ENCODE assay signal across 9 mouse cellular contexts in genomic region chr9:32494891-32495642, GRCm38 (mm10). TPM values are rescaled to one million over a fixed set of nuclear protein-coding genes. Genes with fewer than 3 reads are reported as not detected.
DNase-seq lines count a peak whose midpoint lies in the region; ATAC-seq and TF ChIP-seq lines count a peak whose summit lies in the region.
"Had no signal": no experiment of that assay in that cellular context is flagged by ENCODE, and none has a peak within 500 bp of the region (broad histone marks: within the 10 kb centered on the region; RNA-seq: fewer than 3 reads in every experiment).

No protein-coding gene starts in this region.

- H3K27ac ChIP-seq in liver, embryonic 11.5 days (ENCODE audit: low read depth, low read length) = 0 out of 2 replicates have a peak overlapping the region, but pooled peaks have one; percentile 13
- no peak overlapping the region for H3K27ac ChIP-seq in liver, postnatal 0 days (ENCODE audit: low read depth)
- H3K27ac ChIP-seq in MEL (ENCODE audit: control insufficient read depth, low read depth, low read length) = peak overlapping the region; percentile 63
- H3K27ac ChIP-seq in brown adipose tissue, adult 24 weeks (replicated peaks; ENCODE audit: low read depth, low read length) = peak overlapping the region; percentile 46; the same call in 1 of the 2 replicates
- peak overlapping the region; percentile 71 for H3K27ac ChIP-seq in limb, embryonic 14.5 days (replicated peaks; ENCODE audit: low read depth, low read length)
- H3K27ac ChIP-seq: macrophage had no signal

- H3K9ac ChIP-seq in liver, embryonic 11.5 days (ENCODE audit: low read depth, low read length) = no peak overlapping the region
- H3K9ac ChIP-seq in liver, postnatal 0 days (replicated peaks) = no peak overlapping the region
- H3K9ac ChIP-seq in MEL (ENCODE audit: control insufficient read depth, low read depth, low read length, poor library complexity, severe bottlenecking) = no peak overlapping the region
- peak overlapping the region; percentile 17; the same call in 1 of the 2 replicates for H3K9ac ChIP-seq in limb, embryonic 14.5 days (ENCODE audit: low read depth, low read length, severe bottlenecking)

- H3K4me2 ChIP-seq in liver, embryonic 11.5 days = peak overlapping the region; percentile 33; the same call in 1 of the 2 replicates
- H3K4me2 ChIP-seq in liver, postnatal 0 days (ENCODE audit: low read depth, low read length) = no peak overlapping the region
- peak overlapping the region; percentile 28 for H3K4me2 ChIP-seq in limb, embryonic 14.5 days (replicated peaks; ENCODE audit: low read depth, low read length, severe bottlenecking)

- peaks cover 11% of the 10 kb centered on the region; the same call in 1 of the 2 replicates for H3K79me2 ChIP-seq in MEL (ENCODE audit: control insufficient read depth, insufficient read depth, low read length, poor library complexity)

- H3K9me3 ChIP-seq in liver, embryonic 11.5 days (ENCODE audit: control insufficient read depth, low read length) = no peaks in the 10 kb centered on the region
- H3K9me3 ChIP-seq in liver, postnatal 0 days (ENCODE audit: low read length) = no peaks in the 10 kb centered on the region
- no peaks in the 10 kb centered on the region for H3K9me3 ChIP-seq in MEL (replicated peaks; ENCODE audit: insufficient read depth, low read length)
- H3K9me3 ChIP-seq in limb, embryonic 14.5 days (ENCODE audit: control insufficient read depth, low read length) = no peaks in the 10 kb centered on the region

- 0 out of 2 replicates have a peak, but pooled peaks have one; percentile 31 for ATAC-seq in liver, embryonic 11.5 days (replicated peaks; ENCODE audit: low FRiP score)
- no peak for ATAC-seq in liver, postnatal 0 days
- peak; percentile 76 for ATAC-seq in limb, embryonic 14.5 days (ENCODE audit: low FRiP score, low read depth)
- no peak for ATAC-seq in erythroid progenitor cell, adult 5-6 weeks (replicated peaks; ENCODE audit: low FRiP score, poor library complexity, severe bottlenecking)

- DNase-seq in liver, embryonic 11.5 days (ENCODE audit: low spot score) = no peak
- DNase-seq in liver, postnatal 0 days = no peak
- no peak for DNase-seq in MEL (ENCODE audit: low read depth, low spot score)
- DNase-seq in limb, embryonic 14.5 days (ENCODE audit: low spot score) = peak; percentile 49
- no peak for DNase-seq in left cerebral cortex, postnatal 25 days (ENCODE audit: low spot score in 2 of 2)
- DNase-seq: layer of hippocampus, adult 9-11 months had no signal

- no peak for TF ChIP-seq EP300 in liver, postnatal 0 days (IDR thresholded peaks at IDR 0.05; ENCODE audit: low read depth)
- TF ChIP-seq EP300 in MEL (IDR thresholded peaks at IDR 0.05; ENCODE audit: low read depth in 1 of 2, low read length in 2 of 2) = no peak

- H3K36me3 ChIP-seq in liver, embryonic 11.5 days (ENCODE audit: control insufficient read depth, insufficient read depth, low read length) = no peaks in the 10 kb centered on the region; the same call in 1 of the 2 replicates
- no peaks in the 10 kb centered on the region for H3K36me3 ChIP-seq in liver, postnatal 0 days (replicated peaks; ENCODE audit: insufficient read depth, low read length)
- peaks cover 0 to 15% of the 10 kb centered on the region in 2 experiments for H3K36me3 ChIP-seq in MEL (ENCODE audit: control insufficient read depth in 1 of 2, insufficient read depth in 2 of 2, low read length in 2 of 2)
- no peaks in the 10 kb centered on the region for H3K36me3 ChIP-seq in limb, embryonic 14.5 days (ENCODE audit: control insufficient read depth, insufficient read depth, low read length)

- intact Hi-C loops in left cerebral cortex, postnatal 25 days (cut with DNase I) = no loop called here

- TF ChIP-seq RAD21 in MEL (IDR thresholded peaks at IDR 0.05; ENCODE audit: low read depth, low read length) = no peak

- 50% methylated on average over 7 of the region's 8 CpGs for WGBS in liver, embryonic 11.5 days
- 53% methylated on average over 8 of the region's 8 CpGs for WGBS in liver, postnatal 0 days (ENCODE audit: insufficient replicate concordance)
- WGBS in limb, embryonic 14.5 days = 6% methylated on average over 8 of the region's 8 CpGs

- TF ChIP-seq CTCF in liver, postnatal 0 days (IDR thresholded peaks at IDR 0.05; ENCODE audit: low read depth) = no peak
- TF ChIP-seq CTCF in MEL (IDR thresholded peaks at IDR 0.05 in 2 of 3, conservative IDR thresholded peaks at IDR 0.05 in 1 of 3; ENCODE audit: control insufficient read depth in 1 of 3, insufficient read depth in 1 of 3, low read depth in 2 of 3, low read length in 3 of 3, poor library complexity in 1 of 3, severe bottlenecking in 1 of 3) = no peak

- no peaks in the 10 kb centered on the region for H3K27me3 ChIP-seq in liver, embryonic 11.5 days (replicated peaks; ENCODE audit: control insufficient read depth, insufficient read depth, low read length)
- H3K27me3 ChIP-seq in liver, postnatal 0 days (ENCODE audit: insufficient read depth, low read length) = no peaks in the 10 kb centered on the region
- no peaks in the 10 kb centered on the region for H3K27me3 ChIP-seq in MEL (ENCODE audit: control insufficient read depth in 1 of 2, insufficient read depth in 2 of 2, low read length in 2 of 2)
- no peaks in the 10 kb centered on the region for H3K27me3 ChIP-seq in limb, embryonic 14.5 days (ENCODE audit: control insufficient read depth, insufficient read depth, low read length)

- H3K4me1 ChIP-seq in liver, embryonic 11.5 days (replicated peaks; ENCODE audit: control insufficient read depth, insufficient read depth, low read length) = peaks cover 6% of the 10 kb centered on the region
- peaks cover 8% of the 10 kb centered on the region for H3K4me1 ChIP-seq in liver, postnatal 0 days (ENCODE audit: insufficient read depth)
- peaks cover 2 to 13% of the 10 kb centered on the region in 2 experiments; a peak in 3 of 4 replicates for H3K4me1 ChIP-seq in MEL (ENCODE audit: control insufficient read depth in 1 of 2, insufficient read depth in 2 of 2, low read length in 2 of 2)
- peaks cover 49% of the 10 kb centered on the region for H3K4me1 ChIP-seq in brown adipose tissue, adult 24 weeks (ENCODE audit: control insufficient read depth, insufficient read depth, insufficient read length, low read length)
- H3K4me1 ChIP-seq in limb, embryonic 14.5 days (ENCODE audit: control insufficient read depth, insufficient read depth, low read length) = peaks cover 32% of the 10 kb centered on the region

- H3K4me3 ChIP-seq in liver, embryonic 11.5 days (ENCODE audit: low read depth, low read length) = no peak overlapping the region
- H3K4me3 ChIP-seq in liver, postnatal 0 days (ENCODE audit: low read depth, low read length) = no peak overlapping the region
- H3K4me3 ChIP-seq in MEL (ENCODE audit: control insufficient read depth in 1 of 2, insufficient read depth in 1 of 2, low read depth in 2 of 2, low read length in 2 of 2) = no peak overlapping the region
- no peak overlapping the region for H3K4me3 ChIP-seq in brown adipose tissue, adult 24 weeks (ENCODE audit: insufficient read depth, low read depth, low read length)
- H3K4me3 ChIP-seq in limb, embryonic 14.5 days (replicated peaks; ENCODE audit: low read length) = no peak overlapping the region

- no peak for TF ChIP-seq POLR2A in MEL (IDR thresholded peaks at IDR 0.05; ENCODE audit: control insufficient read depth in 1 of 2, insufficient read depth in 1 of 2, low read depth in 1 of 2, low read length in 2 of 2, poor library complexity in 1 of 2)
- TF ChIP-seq POLR2A in limb, embryonic 14.5 days (IDR thresholded peaks at IDR 0.05; ENCODE audit: borderline replicate concordance, extremely low read depth, insufficient read depth, insufficient read length) = no peak

TF ChIP-seq in MEL, 35 proteins besides CTCF, POLR2A, EP300 and RAD21:
- TF ChIP-seq MAZ (IDR thresholded peaks at IDR 0.05; ENCODE audit: low read depth, low read length) = no peak
- TF ChIP-seq POLR2AphosphoS5 (IDR thresholded peaks at IDR 0.05; ENCODE audit: borderline replicate concordance, low read depth, low read length) = no peak
- no peak for TF ChIP-seq KAT2A (conservative IDR thresholded peaks at IDR 0.05; ENCODE audit: low read depth, low read length)
- no peak for TF ChIP-seq POLR2AphosphoS2 (IDR thresholded peaks at IDR 0.05; ENCODE audit: low read length)
- no peak for TF ChIP-seq NELFE (IDR thresholded peaks at IDR 0.05; ENCODE audit: low read depth, low read length)
- no peak for TF ChIP-seq GATA1 (IDR thresholded peaks at IDR 0.05; ENCODE audit: low read depth, low read length)
- TF ChIP-seq ZMIZ1 (IDR thresholded peaks at IDR 0.05; ENCODE audit: low read depth, low read length) = no peak
- no peak for TF ChIP-seq MYB (IDR thresholded peaks at IDR 0.05; ENCODE audit: low read depth, low read length)

RNA-seq across cellular contexts. Expression of gene Fli1, which starts 47.6 kb away (rescaled TPM):
- polyA plus RNA-seq in liver, embryonic 11.5 days (2014; fragmentation: Nextera tagmentation; extraction: Ambion mirVana) = 23.1 and 24.3 TPM in 2 replicates
- polyA plus RNA-seq in liver, postnatal 0 days (2015; fragmentation: Nextera tagmentation; extraction: Ambion mirVana) = 9.4 and 11.5 TPM in 2 replicates
- total RNA-seq in MEL (2012; rRNA removed) = 22.1 and 24.3 TPM in 2 replicates
- polyA plus RNA-seq in MEL (2012; ENCODE audit: insufficient read depth in 1 of 2, insufficient read length in 2 of 2, low read depth in 1 of 2, low replicate concordance in 2 of 2, missing spikeins in 1 of 2) = 100 to 1,000 TPM in 1 of 2 experiments, 10 to 100 TPM in 1; 13.8 to 171 TPM
- 11.7 and 19.1 TPM in 2 replicates for polyA plus RNA-seq in brown adipose tissue, adult 24 weeks (2012; ENCODE audit: insufficient read depth, insufficient read length, missing spikeins)
- 10.1 and 11.5 TPM in 2 replicates for polyA plus RNA-seq in limb, embryonic 14.5 days (2012; rRNA removed)
- polyA plus RNA-seq in limb, embryonic 14.5 days (2014; fragmentation: Nextera tagmentation; extraction: Ambion mirVana) = 22.2 and 25.7 TPM in 2 replicates
- total RNA-seq in erythroid progenitor cell, adult 5-6 weeks (2015; ENCODE audit: low replicate concordance) = 26.7 and 27.2 TPM in 2 replicates
- 13.4 and 16.0 TPM in 2 replicates for total RNA-seq in erythroid progenitor cell, adult 5-6 weeks (2017; ENCODE audit: low replicate concordance)
- total RNA-seq in left cerebral cortex, postnatal 25 days (2021) = 1 to 10 TPM; 5.3 to 6.0 TPM

Comparison
In these comparisons a context has a peak if more than half of its experiments do, and no peak if none do; other contexts are left out.
1. ATAC-seq: peak in liver, embryonic 11.5 days (single experiment) and limb, embryonic 14.5 days (single experiment); none in liver, postnatal 0 days (single experiment) and erythroid progenitor cell, adult 5-6 weeks (single experiment).